Mouse (Mus musculus) C2C12 (cell line): ENCODE measurements around the gene Ino80.

Experiments used
- CTCF ChIP-seq: IDR thresholded peaks from one replicate; pipeline ENCODE4 v1.5.1; 2011; ENCODE audit not compliant: control insufficient read depth, insufficient read depth, insufficient read length
- FOSL1 ChIP-seq: IDR thresholded peaks from one replicate; pipeline ENCODE4 v1.8.0; 2011; ENCODE audit warnings: mild to moderate bottlenecking, low read length; ENCODE audit not compliant: poor library complexity, insufficient read depth, severe bottlenecking
- MAX ChIP-seq: IDR thresholded peaks from one replicate; pipeline ENCODE4 v1.6.1; 2011; ENCODE audit warnings: mild to moderate bottlenecking, control low read depth
- MYOG ChIP-seq: IDR thresholded peaks from one replicate; pipeline ENCODE4 v1.6.1; 2011; ENCODE audit not compliant: control insufficient read depth, insufficient read length; ENCODE audit errors: extremely low read depth
- USF1 ChIP-seq: IDR thresholded peaks from one replicate; pipeline ENCODE4 v1.6.1; 2011; ENCODE audit warnings: low read depth, mild to moderate bottlenecking, control low read depth, moderate library complexity

GRCm38 (mm10) chr2:119356805-119357204 is 120.7 kb downstream of the Ino80 start:
- TF ChIP-seq CTCF (no peak), MYOG (no peak), MAX (no peak), USF1 (no peak), FOSL1 (no peak)
